Mouse (Mus musculus) left cerebral cortex, adult 2 months (tissue): ENCODE results near the gene Emilin2. TPM values are rescaled to one million over a fixed set of nuclear protein-coding genes. Genes with fewer than 3 reads are reported as not detected.

Experiments used
- DNase-seq, 2 experiments: peaks; one replicate each; pipeline ENCODE4 v3.0.0; 2021 to 2022; ENCODE audit warnings: low spot score in 2 of 2, mixed read lengths in 1 of 2; ENCODE audit errors: extremely low spot score in 1 of 2
- H3K27ac ChIP-seq: fragments of 200-600 bp; 2 replicates; pipeline ENCODE4 v1.8.1; 2022
- H3K4me3 ChIP-seq: fragments of 200-600 bp; 2 replicates; pipeline ENCODE4 v1.8.1; 2022
- CTCF ChIP-seq: fragments of 200-600 bp; IDR thresholded peaks from 2 replicates; pipeline ENCODE4 v1.8.1; 2022; ENCODE audit warnings: antibody characterized with exemption, mild to moderate bottlenecking, moderate library complexity
- intact Hi-C: fragments of 180-260 bp; cut with DNase I; formaldehyde crosslinking; loops from one replicate; pipeline ENCODE4 v1.15.1; 2025
- total RNA-seq, 2 experiments: library from RNA; stranded (reverse); gene quantifications; 2 replicates each; pipeline ENCODE4 v1.2.3; 2021

Emilin2 gene
- total RNA-seq, 2 experiments from 2014 or later, result 1.7 to 2.0 TPM

DNA sequence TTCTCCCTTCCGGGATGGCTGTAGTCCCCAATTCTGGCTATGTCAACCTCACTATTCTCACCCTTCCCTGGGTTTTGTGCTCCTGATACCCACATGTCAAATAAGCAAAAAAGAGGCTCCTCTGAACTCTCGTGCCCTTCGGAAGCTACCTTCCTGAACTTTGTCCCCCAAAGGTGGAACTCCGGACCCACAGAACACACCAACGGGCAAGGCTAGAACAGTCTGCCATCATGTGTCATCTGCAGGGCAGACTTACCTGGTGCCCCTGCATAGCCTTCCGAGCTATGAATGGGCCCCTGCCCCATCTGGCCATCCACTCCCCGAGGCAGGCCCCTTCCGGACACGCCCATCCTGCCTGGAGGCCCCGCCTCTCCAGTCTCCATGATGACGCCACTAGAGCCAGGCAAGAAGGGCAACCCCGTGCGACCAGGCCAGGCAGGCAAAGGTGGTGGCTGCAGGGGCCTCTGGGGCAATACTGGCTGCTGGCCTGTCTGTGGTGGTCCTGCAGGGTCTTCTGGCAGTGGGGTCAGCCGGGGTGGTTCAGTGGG lies 55.6 kb downstream of the Emilin2 start:
- no peak overlapping the region for H3K4me3 ChIP-seq
- no peak overlapping the region for H3K27ac ChIP-seq
- no peak for DNase-seq
- TF ChIP-seq CTCF, result no peak
- intact Hi-C loops, result loop anchor here (5.0 kb wide), 1 partner anchor 51 kb away; no protein-coding TSS in a partner anchor

DNA sequence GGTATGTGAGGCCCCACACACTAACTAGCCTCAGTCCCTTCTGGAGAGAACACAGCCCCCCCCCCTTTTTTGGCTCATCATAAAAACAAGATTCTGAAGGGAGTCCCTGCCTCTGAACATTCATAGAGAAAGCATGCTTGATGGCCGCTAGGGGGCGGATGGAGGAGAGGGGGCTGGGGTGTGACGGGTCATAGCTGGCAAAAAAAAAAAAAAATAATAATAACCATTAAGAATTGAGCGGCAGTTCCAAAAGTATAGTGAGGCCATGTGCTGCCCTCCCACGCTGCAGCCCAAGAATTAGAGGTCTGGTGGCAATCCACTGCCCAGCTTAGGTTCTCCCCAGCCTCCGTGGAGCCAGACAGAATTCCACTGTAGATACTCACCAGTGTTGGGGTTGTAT lies 57.0 kb downstream of the Emilin2 start:
- intact Hi-C loops, result loop anchor here (5.0 kb wide), 1 partner anchor 53 kb away; no protein-coding TSS in a partner anchor
- DNase-seq, result no peak
- Histone ChIP-seq H3K27ac (no peak overlapping the region), H3K4me3 (no peak overlapping the region)
- TF ChIP-seq CTCF, result peak; percentile 45

DNA sequence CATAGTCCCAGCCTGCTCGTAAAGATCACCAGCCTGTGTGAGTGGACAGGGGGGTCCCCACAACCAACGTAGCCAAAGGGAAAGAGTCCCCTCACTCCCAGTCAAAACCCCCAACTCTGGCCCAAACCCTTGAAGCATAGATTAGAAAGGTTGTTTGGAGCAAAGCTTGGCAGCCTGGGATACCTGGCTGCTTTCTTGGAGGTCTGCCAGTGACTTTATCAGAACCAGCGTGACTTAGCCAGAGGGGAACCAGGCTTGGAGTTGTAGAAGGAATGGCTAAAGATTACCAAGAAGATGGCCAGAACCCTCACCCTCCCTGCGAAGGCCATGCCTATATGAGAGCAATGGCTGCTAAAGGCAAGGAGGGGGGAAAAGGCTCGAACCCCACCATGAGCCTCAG lies 57.7 kb downstream of the Emilin2 start:
- no peak for TF ChIP-seq CTCF
- intact Hi-C loops, result no loop called here

DNA sequence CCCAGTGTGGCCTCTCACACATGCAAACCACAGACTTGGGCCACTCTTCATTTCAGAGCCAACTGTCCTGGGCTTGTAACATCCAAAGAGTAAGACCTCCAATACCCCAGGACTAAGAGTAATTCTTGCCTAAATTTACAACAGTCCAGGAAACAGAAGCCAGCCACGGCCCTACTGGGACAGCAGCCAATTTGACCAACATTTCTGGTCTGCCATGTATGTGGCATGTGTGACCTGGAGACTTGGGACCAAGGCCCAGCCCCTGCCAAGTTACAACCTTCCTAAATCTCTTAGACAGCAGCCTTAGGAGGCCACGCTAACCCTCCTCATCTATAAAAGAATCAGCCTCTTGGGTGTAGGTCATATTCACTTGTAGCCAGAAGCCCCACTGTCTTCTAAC lies 58.4 kb downstream of the Emilin2 start:
- DNase-seq, result no peak
- TF ChIP-seq CTCF, result no peak
- intact Hi-C loops, result no loop called here
- Histone ChIP-seq H3K27ac (no peak overlapping the region), H3K4me3 (no peak overlapping the region)

More for the DNA sequence above, 57.7 kb downstream of the Emilin2 start:
- Histone ChIP-seq H3K4me3 (no peak overlapping the region), H3K27ac (no peak overlapping the region)
- DNase-seq, result no peak

DNA sequence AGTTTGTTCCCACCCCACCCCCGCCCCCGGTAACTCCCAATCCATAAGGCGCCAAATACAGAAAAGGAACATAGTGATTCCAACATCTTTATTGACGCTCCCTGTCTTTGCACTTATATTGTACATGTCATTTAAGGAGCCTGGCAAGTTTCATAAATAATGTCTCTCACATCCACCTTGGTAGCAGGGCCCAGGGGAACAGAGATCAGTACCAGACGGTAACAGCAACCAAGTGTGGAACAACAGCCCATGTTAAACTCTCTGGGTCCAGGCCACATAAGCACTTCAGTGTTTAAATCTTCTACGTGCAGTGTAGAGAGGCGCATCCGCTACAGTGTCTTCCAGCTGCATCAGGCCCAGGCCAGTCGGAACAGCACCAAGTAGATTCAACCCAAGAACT lies 59.7 kb downstream of the Emilin2 start:
- intact Hi-C loops, result no loop called here
- Histone ChIP-seq H3K27ac (peak overlapping the region; percentile 38; the same call in 1 of the 2 replicates), H3K4me3 (no peak overlapping the region)
- DNase-seq, result no peak
- no peak for TF ChIP-seq CTCF

DNA sequence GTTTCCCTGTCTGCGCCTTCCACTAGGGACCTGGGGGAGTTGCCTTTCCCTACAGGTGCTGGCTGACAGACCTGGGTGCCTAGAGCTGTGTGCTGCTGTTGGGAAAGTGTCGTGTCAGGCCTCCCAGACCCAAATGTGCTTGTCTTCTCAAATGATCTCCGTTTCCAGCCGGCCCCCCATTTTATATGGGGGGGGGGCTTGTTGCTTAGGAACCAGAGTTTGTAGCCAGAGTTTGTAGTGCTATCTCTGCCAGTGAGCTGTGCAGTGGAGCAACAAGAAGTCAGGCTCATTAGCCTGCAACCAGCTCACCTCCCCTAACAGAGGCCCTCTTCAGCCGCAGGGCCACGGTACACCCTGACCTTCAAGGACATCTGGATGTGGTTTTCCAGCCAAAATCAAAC lies 60.2 kb downstream of the Emilin2 start:
- no peak for DNase-seq
- Histone ChIP-seq H3K27ac (peak overlapping the region; percentile 61), H3K4me3 (no peak overlapping the region)
- no peak for TF ChIP-seq CTCF
- intact Hi-C loops, result no loop called here

DNA sequence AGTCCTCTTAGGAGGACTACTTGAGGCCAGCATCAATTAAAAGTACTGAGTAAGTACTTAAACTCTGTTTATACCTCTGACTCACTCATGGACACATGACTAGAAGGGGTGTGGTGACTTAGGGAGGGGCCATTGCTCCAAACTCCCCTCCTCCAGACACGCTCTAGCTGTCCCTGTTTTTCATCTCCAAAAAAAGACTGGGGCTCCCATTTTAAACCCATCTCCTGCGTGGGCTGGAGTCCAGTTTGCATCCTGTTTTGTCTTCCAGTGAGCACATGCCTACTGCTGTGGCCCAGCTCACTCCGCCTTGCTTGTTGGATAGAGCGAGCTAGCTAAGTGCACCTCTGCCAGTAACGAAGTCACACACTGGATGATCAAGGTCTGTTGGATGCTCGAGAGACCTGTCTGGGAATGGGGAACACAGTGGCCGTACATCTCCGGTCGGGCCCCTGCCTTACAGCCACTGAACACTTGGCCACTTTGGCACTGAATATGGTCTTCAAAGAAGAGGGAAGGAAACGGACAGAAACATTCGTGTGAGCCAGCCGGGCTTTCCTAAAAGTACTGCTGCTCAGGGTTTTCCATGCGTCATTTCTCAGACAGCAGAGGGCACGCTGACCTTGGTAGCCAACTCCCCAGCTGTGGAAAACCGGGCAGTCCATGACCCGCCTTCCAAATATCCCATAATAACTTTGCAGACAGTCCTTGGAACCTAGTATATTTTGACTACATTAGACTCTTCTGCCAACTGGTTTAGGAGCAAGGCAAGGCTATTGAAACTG lies 60.8 kb downstream of the Emilin2 start:
- Histone ChIP-seq H3K4me3 (no peak overlapping the region), H3K27ac (peak overlapping the region; percentile 61)
- TF ChIP-seq CTCF, result no peak
- intact Hi-C loops, result no loop called here
- no peak for DNase-seq

DNA sequence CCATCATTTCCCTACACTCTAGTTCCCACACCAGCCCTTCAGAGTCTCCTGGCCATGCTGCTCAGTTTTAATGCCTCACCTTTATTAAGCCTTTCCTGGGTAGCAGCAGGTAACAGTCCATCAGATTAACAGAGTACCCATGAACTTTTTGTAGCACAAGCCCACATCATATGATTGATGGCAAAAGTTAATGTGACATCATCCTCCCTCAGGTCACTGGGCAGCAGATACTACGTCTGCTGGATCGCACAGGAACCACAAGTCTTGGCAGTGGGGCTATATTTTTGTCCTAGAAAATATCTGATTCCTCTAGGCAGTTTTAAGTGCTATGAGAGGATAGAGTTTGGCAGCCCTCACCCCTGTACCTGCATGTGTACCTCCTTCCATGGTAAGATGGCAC lies 61.7 kb downstream of the Emilin2 start:
- Histone ChIP-seq H3K4me3 (no peak overlapping the region), H3K27ac (no peak overlapping the region)
- TF ChIP-seq CTCF, result no peak
- DNase-seq, result no peak
- intact Hi-C loops, result no loop called here

DNA sequence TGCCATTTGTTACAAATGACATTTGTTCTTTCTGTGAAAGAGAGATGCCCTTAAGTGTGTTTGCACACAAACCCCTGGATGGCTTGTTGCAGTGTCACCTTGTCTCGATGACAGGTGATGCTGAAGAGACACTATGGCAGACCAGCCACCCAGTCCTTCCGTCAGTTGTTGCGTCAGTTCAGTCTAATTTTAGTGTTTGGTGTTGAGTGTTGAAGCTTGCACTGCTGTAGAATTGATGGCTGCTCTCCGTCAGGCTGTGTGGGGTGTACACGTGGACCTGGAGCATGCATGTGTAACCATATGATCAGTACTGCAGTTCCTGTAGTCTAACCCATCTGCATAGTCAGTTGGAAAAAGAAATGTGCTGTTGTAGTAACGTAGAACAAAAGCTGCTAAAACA lies 62.8 kb downstream of the Emilin2 start:
- intact Hi-C loops, result no loop called here
- no peak for DNase-seq
- H3K27ac ChIP-seq, result peak overlapping the region; percentile 32; the same call in 1 of the 2 replicates
- TF ChIP-seq CTCF, result no peak
- H3K4me3 ChIP-seq, result no peak overlapping the region

DNA sequence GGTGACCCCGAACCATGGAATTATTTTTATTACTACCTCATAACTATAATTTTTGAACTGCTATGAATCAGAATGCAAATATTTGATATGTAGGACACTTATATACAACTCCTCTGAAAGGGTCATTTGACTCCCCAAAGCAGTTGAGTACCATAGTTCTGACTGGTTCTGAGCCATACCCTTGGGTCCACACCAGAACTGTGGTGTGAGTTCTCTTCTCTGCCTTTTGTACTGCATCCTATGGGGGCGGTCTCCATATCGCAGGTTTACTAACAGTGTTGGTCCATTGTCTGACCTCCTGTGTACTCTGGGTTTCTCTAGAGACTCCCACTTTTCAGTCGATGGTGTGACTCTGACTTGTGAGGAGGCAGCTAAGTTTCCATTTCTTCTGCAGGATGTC lies 65.8 kb downstream of the Emilin2 start:
- intact Hi-C loops, result no loop called here
- H3K27ac ChIP-seq, result no peak overlapping the region
- no peak for TF ChIP-seq CTCF
- H3K4me3 ChIP-seq, result no peak overlapping the region
- DNase-seq, result no peak

DNA sequence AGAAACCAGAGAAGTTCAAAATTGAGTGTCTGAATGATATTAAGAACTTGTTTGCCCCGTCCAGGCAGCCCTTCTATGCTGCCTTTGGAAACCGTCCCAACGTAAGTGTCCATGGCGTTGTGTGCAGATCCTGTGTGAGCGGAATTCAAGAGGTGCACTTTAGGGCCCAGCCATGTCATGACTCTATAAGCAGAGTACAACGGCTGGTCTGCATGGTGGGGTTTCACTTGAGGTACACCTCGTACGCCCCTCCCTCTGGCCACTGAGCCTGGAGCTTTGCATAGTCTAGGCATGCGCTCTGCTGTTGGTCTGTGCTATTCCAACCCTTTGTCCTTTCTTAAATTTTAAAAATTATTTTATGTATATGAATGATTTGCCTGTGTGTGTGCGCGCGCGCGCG lies 66.6 kb downstream of the Emilin2 start:
- TF ChIP-seq CTCF, result no peak
- intact Hi-C loops, result no loop called here
- DNase-seq, result no peak
- no peak overlapping the region for H3K27ac ChIP-seq
- H3K4me3 ChIP-seq, result no peak overlapping the region

DNA sequence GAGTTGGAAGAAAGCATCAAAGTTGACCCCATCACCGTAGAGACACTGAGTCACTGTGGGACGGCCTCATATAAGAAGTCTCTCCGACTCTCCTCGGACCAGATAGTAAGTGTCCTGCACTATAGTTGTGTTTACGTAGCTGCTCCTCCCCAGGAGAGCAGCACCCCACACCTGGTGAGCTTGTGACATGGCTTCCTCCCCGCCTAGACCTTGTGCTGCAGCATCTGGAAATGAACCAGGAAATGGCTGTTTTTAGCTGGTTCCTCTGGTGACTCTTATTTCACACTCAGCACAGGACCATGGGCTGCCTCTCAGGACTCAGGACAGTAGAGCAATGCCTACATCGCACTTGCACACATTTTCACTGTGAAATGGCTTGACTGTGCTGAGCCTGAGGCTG lies 69.1 kb downstream of the Emilin2 start:
- TF ChIP-seq CTCF, result no peak
- H3K4me3 ChIP-seq, result no peak overlapping the region
- intact Hi-C loops, result no loop called here
- H3K27ac ChIP-seq, result no peak overlapping the region
- DNase-seq, result no peak

DNA sequence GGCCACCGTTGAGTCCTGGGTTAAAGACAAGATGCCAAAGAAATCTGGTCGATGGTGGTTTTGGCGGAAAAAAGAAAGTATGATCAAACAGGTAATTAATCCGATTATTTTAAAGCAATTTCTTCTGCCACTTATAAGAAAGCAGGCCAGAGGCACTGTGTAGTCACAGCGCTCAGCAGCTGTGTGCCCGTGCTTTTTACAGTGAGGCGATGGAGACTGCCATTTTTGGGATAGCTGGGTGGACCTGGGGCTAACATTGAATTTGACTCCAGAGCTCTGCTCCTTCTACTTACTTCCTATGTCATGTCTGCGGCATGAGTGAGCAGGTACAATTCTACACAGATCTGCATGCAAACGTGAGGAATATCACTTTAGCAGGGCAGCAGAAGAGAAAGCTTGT lies 71.0 kb downstream of the Emilin2 start:
- intact Hi-C loops, result no loop called here
- no peak for TF ChIP-seq CTCF

More for the DNA sequence above, 71.0 kb downstream of the Emilin2 start:
- H3K4me3 ChIP-seq, result no peak overlapping the region
- no peak for DNase-seq
- H3K27ac ChIP-seq, result no peak overlapping the region
